Mouse (Mus musculus) E14TG2a.4 (cell line): ENCODE results near the gene Ppm1d.

Experiments used
- CTCF ChIP-seq: conservative IDR thresholded peaks from 2 replicates; pipeline ENCODE4 v1.5.1; 2014; ENCODE audit warnings: low read length
- NANOG ChIP-seq: IDR thresholded peaks from 2 replicates; pipeline ENCODE4 v1.6.1; 2014; ENCODE audit warnings: borderline replicate concordance, low read length, mixed read lengths

DNA sequence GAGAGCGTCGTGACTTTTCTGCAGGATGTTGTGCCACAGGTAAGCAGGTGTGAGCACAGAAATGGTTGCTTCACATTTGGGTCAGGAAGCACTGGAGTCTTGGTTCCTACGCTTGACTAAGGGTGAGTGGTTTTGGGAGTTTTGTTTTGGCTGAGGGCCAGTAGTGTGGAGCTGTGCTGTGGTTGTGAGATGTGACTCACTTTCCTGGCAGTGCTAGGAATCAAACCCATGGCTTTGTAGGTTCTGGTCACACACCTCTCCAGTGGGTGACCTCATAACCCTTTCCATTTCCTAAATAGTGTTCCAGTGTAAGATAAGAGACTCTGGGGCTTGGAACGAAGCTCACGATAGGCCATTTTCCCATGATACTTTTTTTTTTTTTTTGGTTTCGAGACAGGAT lies 48.6 kb downstream of the Ppm1d start:
- no peak for TF ChIP-seq CTCF
- TF ChIP-seq NANOG = no peak
